Mouse (Mus musculus) spleen, adult 2 months (tissue): ENCODE data around the gene Cab39. TPM values are rescaled to one million over a fixed set of nuclear protein-coding genes. Genes with fewer than 3 reads are reported as not detected.

Experiments used
- DNase-seq, 2 experiments: peaks; one replicate each; pipeline versions ENCODE4 v3.0.0 to v3.0.0-alpha.2; 2012 to 2021; ENCODE audit warnings: low spot score in 2 of 2, low read depth in 1 of 2
- H3K27ac ChIP-seq: fragments of 200-500 bp; 2 replicates; pipeline ENCODE4 v1.5.1; 2012; ENCODE audit warnings: low read length, inconsistent platforms; ENCODE audit not compliant: insufficient read depth
- H3K27me3 ChIP-seq: fragments of 200-500 bp; 2 replicates; pipeline ENCODE4 v1.6.1; 2012; ENCODE audit warnings: mild to moderate bottlenecking, moderate library complexity, low read length, inconsistent platforms; ENCODE audit not compliant: control insufficient read depth, insufficient read depth
- H3K36me3 ChIP-seq: fragments of 200-500 bp; 2 replicates; pipeline ENCODE4 v1.6.1; 2012; ENCODE audit warnings: mild to moderate bottlenecking, low read length, inconsistent platforms; ENCODE audit not compliant: control insufficient read depth, insufficient read depth
- H3K4me1 ChIP-seq: fragments of 200-500 bp; 2 replicates; pipeline ENCODE4 v1.6.1; 2011; ENCODE audit warnings: inconsistent platforms; ENCODE audit not compliant: control insufficient read depth, insufficient read depth, insufficient read length
- H3K4me3 ChIP-seq: fragments of 200-500 bp; 2 replicates; pipeline ENCODE4 v1.5.1; 2011; ENCODE audit warnings: mild to moderate bottlenecking, inconsistent platforms; ENCODE audit not compliant: insufficient read depth, insufficient read length; ENCODE audit errors: extremely low read depth
- CTCF ChIP-seq: fragments of 200-500 bp; IDR thresholded peaks from 2 replicates; pipeline ENCODE4 v1.5.1; 2011; ENCODE audit warnings: mild to moderate bottlenecking, inconsistent platforms; ENCODE audit not compliant: insufficient read depth, insufficient read length, insufficient replicate concordance; ENCODE audit errors: extremely low read depth
- POLR2A ChIP-seq: fragments of 200-500 bp; IDR thresholded peaks from 2 replicates; pipeline ENCODE4 v1.6.1; 2011; ENCODE audit warnings: low read depth, low read length, inconsistent platforms
- WGBS: fragments of 180-500 bp; shearing (Covaris S2); methylation state at CpG from one replicate; pipeline ENCODE4 v1.1.7; 2018; 5-methylcytosine and 5-hydroxymethylcytosine counted together
- polyA plus RNA-seq: library from polyadenylated mRNA; depleted of rRNA; stranded (reverse); fragments of >200 nt; gene quantifications from 2 replicates; pipeline ENCODE4 v1.2.3, GENCODE M21; 2012

Gene Cab39
- polyA plus RNA-seq, 1 experiment, result 25.0 TPM

DNA sequence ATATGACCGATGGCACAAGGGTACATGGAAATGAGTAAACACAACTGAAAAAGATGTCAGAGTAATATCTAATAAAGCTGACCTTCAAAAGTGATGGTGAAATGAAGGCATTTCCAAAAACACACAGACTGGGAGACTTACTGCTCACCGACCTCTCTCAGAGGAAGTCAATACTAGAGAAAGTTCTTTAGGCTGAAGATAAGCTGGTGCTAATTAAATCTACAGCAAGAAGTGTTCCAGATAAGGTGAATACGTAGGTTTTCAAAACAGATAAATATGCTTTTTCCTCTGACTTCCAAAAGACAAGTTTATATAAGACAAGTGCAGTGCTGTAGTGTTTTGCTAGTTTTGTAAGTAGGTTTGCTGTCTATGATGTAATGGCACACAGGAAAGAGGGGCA is 63.0 kb downstream of the Cab39 start:
- Histone ChIP-seq H3K36me3 (0 out of 2 replicates have a peak, but pooled peaks cover 2% of the 10 kb centered on the region), H3K27me3 (no peaks in the 10 kb centered on the region), H3K27ac (no peak overlapping the region), H3K4me1 (no peaks in the 10 kb centered on the region), H3K4me3 (no peak overlapping the region)
- DNase-seq, result no peak
- WGBS, result 63% methylated on average over 3 of the region's 3 CpGs
- TF ChIP-seq CTCF (no peak), POLR2A (no peak)

DNA sequence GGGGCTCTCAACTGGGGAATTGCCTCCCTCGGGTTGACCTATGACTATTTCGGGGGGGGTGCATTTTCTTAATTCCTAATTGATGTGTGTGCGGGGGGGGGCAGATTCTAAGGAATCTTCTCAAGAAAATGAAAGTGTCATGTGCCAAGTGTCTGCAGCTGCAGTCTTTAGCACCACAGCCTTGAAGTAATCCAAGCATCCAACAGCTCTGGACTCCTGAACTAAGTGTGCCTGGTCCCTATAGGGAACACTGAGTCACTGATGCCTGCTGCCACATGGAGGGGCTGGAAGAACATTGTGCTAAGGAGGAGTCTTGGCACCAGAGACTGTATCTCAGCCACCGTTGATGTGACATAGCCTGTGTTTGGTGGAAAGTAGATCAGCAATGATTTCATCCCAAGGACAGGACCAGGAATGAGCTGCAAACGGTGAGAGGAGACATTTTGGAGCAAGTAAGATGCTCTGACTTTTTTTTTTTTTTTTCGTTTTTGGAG is 64.1 kb downstream of the Cab39 start:
- no peak for DNase-seq
- Histone ChIP-seq H3K27ac (no peak overlapping the region), H3K4me3 (no peak overlapping the region), H3K27me3 (no peaks in the 10 kb centered on the region), H3K36me3 (no peaks in the 10 kb centered on the region), H3K4me1 (no peaks in the 10 kb centered on the region)
- TF ChIP-seq CTCF (no peak), POLR2A (no peak)
- 78% methylated on average over 6 of the region's 6 CpGs for WGBS

DNA sequence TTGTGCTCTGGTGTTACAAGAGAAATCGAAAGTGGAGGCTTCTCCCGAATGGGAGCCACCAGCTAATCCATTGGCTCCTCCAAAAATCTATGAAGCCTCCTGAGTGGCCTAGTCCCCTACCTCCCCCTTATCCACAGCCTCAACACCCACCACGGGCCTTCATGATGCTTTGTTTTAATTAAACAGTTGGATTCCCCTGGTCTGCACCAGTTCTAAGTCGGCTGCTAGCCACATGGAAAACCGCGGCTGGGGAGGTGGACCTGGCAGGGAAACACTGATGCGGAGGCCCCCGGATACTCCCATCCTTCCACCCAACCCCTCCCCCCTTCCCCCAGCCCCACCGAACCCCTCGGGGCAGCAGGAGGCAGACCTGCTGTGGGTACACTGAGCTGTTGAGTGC is 71.1 kb downstream of the Cab39 start:
- Histone ChIP-seq H3K27me3 (no peaks in the 10 kb centered on the region), H3K4me1 (no peaks in the 10 kb centered on the region), H3K36me3 (no peaks in the 10 kb centered on the region), H3K4me3 (no peak overlapping the region), H3K27ac (no peak overlapping the region)
- WGBS, result 81% methylated on average over 10 of the region's 10 CpGs
- TF ChIP-seq CTCF (no peak), POLR2A (no peak)
- DNase-seq, result no peak

DNA sequence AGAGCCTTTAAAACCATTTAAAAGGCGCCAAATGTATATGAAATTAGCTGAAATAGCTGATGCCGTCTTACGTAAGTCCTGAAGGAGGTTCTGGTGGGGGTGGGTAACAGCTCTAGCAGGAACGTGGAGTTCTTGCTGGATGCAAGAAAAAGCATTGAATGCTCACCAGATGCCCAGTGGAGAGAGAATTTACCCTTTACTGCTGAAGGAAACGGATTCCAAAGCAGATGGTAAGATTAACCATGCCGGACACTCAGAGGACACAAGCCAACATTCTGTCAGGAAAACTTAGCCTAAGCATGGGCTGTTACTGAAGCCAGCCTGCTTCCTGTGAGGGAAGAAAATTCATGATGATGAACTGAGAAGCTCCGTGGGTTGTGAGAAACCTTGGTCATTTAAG is 76.8 kb downstream of the Cab39 start:
- Histone ChIP-seq H3K27me3 (no peaks in the 10 kb centered on the region), H3K27ac (no peak overlapping the region), H3K4me3 (no peak overlapping the region), H3K4me1 (no peaks in the 10 kb centered on the region), H3K36me3 (no peaks in the 10 kb centered on the region)
- no peak for DNase-seq
- 90% methylated on average over 7 of the region's 7 CpGs for WGBS
- TF ChIP-seq POLR2A (no peak), CTCF (no peak)

DNA sequence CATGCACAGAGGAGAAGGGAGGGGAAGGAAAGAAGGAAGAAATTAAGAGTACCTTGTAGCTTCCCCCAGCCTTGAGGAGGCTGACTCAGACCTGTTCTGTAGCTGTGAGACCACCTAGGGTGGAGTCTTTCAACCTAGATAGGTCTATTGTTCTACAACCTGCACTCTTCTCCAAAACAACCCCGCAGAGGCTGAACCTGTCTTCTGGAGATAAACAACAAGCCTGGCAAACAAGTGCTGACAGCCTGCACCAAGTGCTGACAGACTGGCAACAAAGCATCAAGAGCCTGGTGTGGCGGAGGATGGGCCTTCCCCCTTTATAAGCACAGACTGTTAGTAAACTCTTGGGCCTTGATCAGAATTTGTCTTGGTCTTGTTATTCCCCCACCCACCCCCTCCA is 77.3 kb downstream of the Cab39 start:
- 82% methylated on average over 2 of the region's 2 CpGs for WGBS
- Histone ChIP-seq H3K36me3 (no peaks in the 10 kb centered on the region), H3K27ac (no peak overlapping the region), H3K27me3 (no peaks in the 10 kb centered on the region), H3K4me3 (no peak overlapping the region), H3K4me1 (no peaks in the 10 kb centered on the region)
- TF ChIP-seq CTCF (no peak), POLR2A (no peak)
- no peak for DNase-seq

DNA sequence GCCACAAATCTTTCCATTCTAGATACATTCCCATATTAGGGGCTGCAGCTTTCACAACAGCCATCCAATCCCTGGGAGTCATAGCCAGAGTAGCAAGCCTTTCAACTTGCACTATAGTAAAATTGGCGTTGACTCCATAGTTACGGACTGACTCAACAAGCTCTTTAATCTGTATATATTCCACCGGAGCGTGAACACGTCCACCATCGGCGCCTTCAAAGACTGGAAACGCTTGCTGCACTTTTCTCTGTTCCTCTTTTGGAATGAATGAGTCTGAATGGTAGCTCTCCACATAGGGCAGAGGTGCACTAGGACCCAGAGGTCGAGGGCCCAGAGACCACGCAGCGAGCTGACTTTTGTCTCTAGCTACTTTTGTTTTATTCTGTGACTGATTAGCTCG is 88.8 kb downstream of the Cab39 start:
- WGBS, result 91% methylated on average over 12 of the region's 12 CpGs
- no peak overlapping the region for H3K27ac ChIP-seq
- no peaks in the 10 kb centered on the region for H3K36me3 ChIP-seq
- TF ChIP-seq CTCF (no peak), POLR2A (no peak)
- DNase-seq, result no peak
- no peaks in the 10 kb centered on the region for H3K4me1 ChIP-seq
- H3K4me3 ChIP-seq, result no peak overlapping the region
- H3K27me3 ChIP-seq, result no peaks in the 10 kb centered on the region

DNA sequence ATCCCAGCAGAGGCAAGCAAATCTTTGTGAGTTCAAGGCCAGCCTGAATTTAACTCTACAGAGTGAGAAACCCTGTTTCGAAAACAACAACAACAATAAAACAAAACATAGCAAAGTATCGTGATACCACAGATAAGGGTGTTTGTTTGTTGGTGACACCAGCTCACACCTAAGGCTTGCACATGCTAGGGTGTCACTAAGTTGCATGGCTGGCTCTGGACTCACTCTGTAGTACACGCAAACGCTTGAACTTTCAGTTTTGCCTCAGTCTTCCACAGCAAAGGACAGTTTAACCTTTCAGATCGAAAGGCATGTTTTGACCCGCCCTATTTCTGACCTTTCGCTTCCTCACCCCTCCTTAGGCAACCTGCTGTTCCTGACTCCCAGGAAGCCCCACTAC is 94.0 kb downstream of the Cab39 start:
- no peak for TF ChIP-seq CTCF
- DNase-seq, result no peak
- H3K36me3 ChIP-seq, result no peaks in the 10 kb centered on the region

More for the DNA sequence above, 94.0 kb downstream of the Cab39 start:
- no peaks in the 10 kb centered on the region for H3K4me1 ChIP-seq
- H3K27me3 ChIP-seq, result no peaks in the 10 kb centered on the region
- H3K27ac ChIP-seq, result no peak overlapping the region
- WGBS, result 84% methylated on average over 7 of the region's 7 CpGs
- H3K4me3 ChIP-seq, result no peak overlapping the region
